Mouse (Mus musculus): Measurements from ENCODE around the gene Son. TPM values are rescaled to one million over a fixed set of nuclear protein-coding genes. Genes with fewer than 3 reads are reported as not detected.

Son gene
- polyA plus RNA-seq, 1 experiment, result 78.0 TPM

- WGBS, result 50% methylated on average over 9 of the region's 9 CpGs
- H3K36me3 ChIP-seq (ENCODE audit: control insufficient read depth, insufficient read depth, low read length), result no peaks in the 10 kb centered on the region
- H3K4me3 ChIP-seq (ENCODE audit: insufficient read depth, low read depth, low read length), result no peak overlapping the region
- TF ChIP-seq POLR2A (IDR thresholded peaks at IDR 0.05; ENCODE audit: low read depth, low read length), result no peak
- no peak for TF ChIP-seq CTCF (conservative IDR thresholded peaks at IDR 0.05; ENCODE audit: insufficient read depth, insufficient read length, low read depth, low read length)
- no peaks in the 10 kb centered on the region for H3K27me3 ChIP-seq (replicated peaks; ENCODE audit: control insufficient read depth, insufficient read depth, low read length)
- DNase-seq, result peak; percentile 71
- no peaks in the 10 kb centered on the region; the same call in 1 of the 2 replicates for H3K4me1 ChIP-seq (ENCODE audit: control insufficient read depth, insufficient read depth, low read length)
- H3K27ac ChIP-seq (ENCODE audit: insufficient read depth, low read depth, low read length), result no peak overlapping the region
Observed at GRCm38 (mm10) chr16:91609501-91610245, 37.6 kb upstream of the Son start.

- no peak overlapping the region for H3K4me3 ChIP-seq (ENCODE audit: insufficient read depth, low read depth, low read length)
- no peaks in the 10 kb centered on the region for H3K27me3 ChIP-seq (replicated peaks; ENCODE audit: control insufficient read depth, insufficient read depth, low read length)
- H3K27ac ChIP-seq (ENCODE audit: insufficient read depth, low read depth, low read length), result no peak overlapping the region
- H3K36me3 ChIP-seq (ENCODE audit: control insufficient read depth, insufficient read depth, low read length), result no peaks in the 10 kb centered on the region
- WGBS, result 72% methylated on average over 11 of the region's 11 CpGs
- no peaks in the 10 kb centered on the region for H3K4me1 ChIP-seq (ENCODE audit: control insufficient read depth, insufficient read depth, low read length)
- TF ChIP-seq POLR2A (IDR thresholded peaks at IDR 0.05; ENCODE audit: low read depth, low read length) (no peak), CTCF (conservative IDR thresholded peaks at IDR 0.05; ENCODE audit: insufficient read depth, insufficient read length, low read depth, low read length) (no peak)
- no peak for DNase-seq
Observed at GRCm38 (mm10) chr16:91611248-91611647, 36.1 kb upstream of the Son start.

- no peak overlapping the region for H3K4me3 ChIP-seq (ENCODE audit: insufficient read depth, low read depth, low read length)
- H3K27ac ChIP-seq (ENCODE audit: insufficient read depth, low read depth, low read length), result no peak overlapping the region
- no peaks in the 10 kb centered on the region for H3K36me3 ChIP-seq (ENCODE audit: control insufficient read depth, insufficient read depth, low read length)
- WGBS, result 70% methylated on average over 5 of the region's 5 CpGs
- H3K27me3 ChIP-seq (replicated peaks; ENCODE audit: control insufficient read depth, insufficient read depth, low read length), result no peaks in the 10 kb centered on the region
- H3K4me1 ChIP-seq (ENCODE audit: control insufficient read depth, insufficient read depth, low read length), result no peaks in the 10 kb centered on the region
- DNase-seq, result no peak
- no peak for TF ChIP-seq POLR2A (IDR thresholded peaks at IDR 0.05; ENCODE audit: low read depth, low read length)
Observed at GRCm38 (mm10) chr16:91612525-91612924, 34.8 kb upstream of the Son start.

GRCm38 (mm10) chr16:91614552-91614951 lies 32.8 kb upstream of the Son start:
- TF ChIP-seq POLR2A (IDR thresholded peaks at IDR 0.05; ENCODE audit: low read depth, low read length) (no peak), CTCF (conservative IDR thresholded peaks at IDR 0.05; ENCODE audit: insufficient read depth, insufficient read length, low read depth, low read length) (no peak)
- Histone ChIP-seq H3K4me3 (ENCODE audit: insufficient read depth, low read depth, low read length) (no peak overlapping the region), H3K27me3 (replicated peaks; ENCODE audit: control insufficient read depth, insufficient read depth, low read length) (no peaks in the 10 kb centered on the region), H3K27ac (ENCODE audit: insufficient read depth, low read depth, low read length) (no peak overlapping the region), H3K36me3 (ENCODE audit: control insufficient read depth, insufficient read depth, low read length) (no peaks in the 10 kb centered on the region), H3K4me1 (ENCODE audit: control insufficient read depth, insufficient read depth, low read length) (no peaks in the 10 kb centered on the region)
- no peak for DNase-seq
- 80% methylated on average over 6 of the region's 6 CpGs for WGBS

- 10% methylated on average over 39 of the region's 39 CpGs for whole genome bisulfite sequencing
- no peaks in the 10 kb centered on the region for H3K4me1 ChIP-seq (ENCODE audit: control insufficient read depth, insufficient read depth, low read length)
- H3K27me3 ChIP-seq (replicated peaks; ENCODE audit: control insufficient read depth, insufficient read depth, low read length), result no peaks in the 10 kb centered on the region
- TF ChIP-seq CTCF (conservative IDR thresholded peaks at IDR 0.05; ENCODE audit: insufficient read depth, insufficient read length, low read depth, low read length) (no peak), POLR2A (IDR thresholded peaks at IDR 0.05; ENCODE audit: low read depth, low read length) (no peak)
- DNase-seq, result peak; percentile 89
- H3K36me3 ChIP-seq (ENCODE audit: control insufficient read depth, insufficient read depth, low read length), result peaks cover 2% of the 10 kb centered on the region; the same call in 1 of the 2 replicates
- H3K4me3 ChIP-seq (ENCODE audit: insufficient read depth, low read depth, low read length), result peak within 1 kb of the TSS; percentile 66
- H3K27ac ChIP-seq (ENCODE audit: insufficient read depth, low read depth, low read length), result 0 out of 2 replicates have a peak within 1 kb of the TSS, but pooled peaks have one; percentile 7
Observed at GRCm38 (mm10) chr16:91618511-91619501, 28.5 kb upstream of the Son start, which contains the start of gene Dnajc28. Gene Dnajc28, minus strand, starts transcription at chr16:91619026.

- TF ChIP-seq CTCF (conservative IDR thresholded peaks at IDR 0.05; ENCODE audit: insufficient read depth, insufficient read length, low read depth, low read length), result no peak
- TF ChIP-seq POLR2A (IDR thresholded peaks at IDR 0.05; ENCODE audit: low read depth, low read length), result no peak
- H3K36me3 ChIP-seq (ENCODE audit: control insufficient read depth, insufficient read depth, low read length), result peaks cover 2% of the 10 kb centered on the region; the same call in 1 of the 2 replicates
- no peaks in the 10 kb centered on the region for H3K27me3 ChIP-seq (replicated peaks; ENCODE audit: control insufficient read depth, insufficient read depth, low read length)
- no peak overlapping the region for H3K27ac ChIP-seq (ENCODE audit: insufficient read depth, low read depth, low read length)
- no peak for DNase-seq
- 85% methylated on average over 5 of the region's 5 CpGs for WGBS
- H3K4me1 ChIP-seq (ENCODE audit: control insufficient read depth, insufficient read depth, low read length), result no peaks in the 10 kb centered on the region
- H3K4me3 ChIP-seq (ENCODE audit: insufficient read depth, low read depth, low read length), result no peak overlapping the region
Observed at GRCm38 (mm10) chr16:91620185-91620584, 27.1 kb upstream of the Son start.

- no peak for DNase-seq
- H3K27me3 ChIP-seq (replicated peaks; ENCODE audit: control insufficient read depth, insufficient read depth, low read length), result no peaks in the 10 kb centered on the region
- peaks cover 2% of the 10 kb centered on the region; the same call in 1 of the 2 replicates for H3K36me3 ChIP-seq (ENCODE audit: control insufficient read depth, insufficient read depth, low read length)
- 85% methylated on average over 11 of the region's 11 CpGs for WGBS
- no peak overlapping the region for H3K27ac ChIP-seq (ENCODE audit: insufficient read depth, low read depth, low read length)
- no peak overlapping the region for H3K4me3 ChIP-seq (ENCODE audit: insufficient read depth, low read depth, low read length)
- TF ChIP-seq POLR2A (IDR thresholded peaks at IDR 0.05; ENCODE audit: low read depth, low read length) (no peak), CTCF (conservative IDR thresholded peaks at IDR 0.05; ENCODE audit: insufficient read depth, insufficient read length, low read depth, low read length) (no peak)
- H3K4me1 ChIP-seq (ENCODE audit: control insufficient read depth, insufficient read depth, low read length), result no peaks in the 10 kb centered on the region
Observed at GRCm38 (mm10) chr16:91620991-91621390, 26.3 kb upstream of the Son start.
